Mouse (Mus musculus) intestine, postnatal 0 days (tissue): Measurements from ENCODE around the gene Cenpa. TPM values are rescaled to one million over a fixed set of nuclear protein-coding genes. Genes with fewer than 3 reads are reported as not detected.

Experiments
- ATAC-seq: fragments of 200-750 bp; cut with Nextera tagmentation; 2 replicates; pipeline ENCODE4 v1.8.0; 2017; ENCODE audit warnings: mild to moderate bottlenecking, moderate TSS enrichment, moderate library complexity
- H3K27ac ChIP-seq: fragments of 300-500 bp; sonication (generic); 2 replicates; pipeline ENCODE4 v1.5.1; 2014; ENCODE audit warnings: mild to moderate bottlenecking, low read depth, low read length, moderate library complexity
- H3K27me3 ChIP-seq: fragments of 300-500 bp; sonication (generic); replicated peaks from 2 replicates; pipeline ENCODE4 v1.6.1; 2014; ENCODE audit warnings: low read length, mixed read lengths; ENCODE audit not compliant: control insufficient read depth, insufficient read depth
- H3K36me3 ChIP-seq: fragments of 300-500 bp; sonication (generic); 2 replicates; pipeline ENCODE4 v1.6.1; 2014; ENCODE audit warnings: mild to moderate bottlenecking, moderate library complexity; ENCODE audit not compliant: control insufficient read depth, insufficient read depth
- H3K4me1 ChIP-seq: fragments of 300-500 bp; sonication (generic); replicated peaks from 2 replicates; pipeline ENCODE4 v1.6.1; 2014; ENCODE audit warnings: antibody characterized with exemption, low read length, mixed read lengths; ENCODE audit not compliant: control insufficient read depth, insufficient read depth
- H3K4me2 ChIP-seq: fragments of 300-500 bp; sonication (generic); replicated peaks from 2 replicates; pipeline ENCODE4 v1.6.1; 2014; ENCODE audit warnings: low read depth, mild to moderate bottlenecking, moderate library complexity
- H3K4me3 ChIP-seq: fragments of 300-500 bp; sonication (generic); 2 replicates; pipeline ENCODE4 v1.5.1; 2014; ENCODE audit warnings: low read depth, low read length
- H3K9ac ChIP-seq: fragments of 300-500 bp; sonication (generic); 2 replicates; pipeline ENCODE4 v1.6.1; 2014; ENCODE audit warnings: mild to moderate bottlenecking, low read depth, low read length
- H3K9me3 ChIP-seq: fragments of 300-500 bp; sonication (generic); 2 replicates; pipeline ENCODE4 v1.6.1; 2016; ENCODE audit warnings: mixed run types; ENCODE audit not compliant: control insufficient read depth
- CTCF ChIP-seq: sonication (generic); IDR thresholded peaks from 2 replicates; pipeline ENCODE4 v1.5.1; 2016; ENCODE audit warnings: low read depth, mild to moderate bottlenecking, control low read depth, antibody characterized with exemption, moderate library complexity
- WGBS: fragments of 180-500 bp; shearing (Covaris S2); extraction: QIAGEN DNeasy Blood & Tissue Kit; methylation state at CpG from one replicate; pipeline ENCODE4 v1.1.7; 2014; 5-methylcytosine and 5-hydroxymethylcytosine counted together
- polyA plus RNA-seq: library from polyadenylated mRNA; unstranded; fragments of >200 nt; fragmentation: Nextera tagmentation; extraction: Ambion mirVana; gene quantifications from 2 replicates; pipeline ENCODE4 v1.2.1, GENCODE M21; 2015

Gene Cenpa
- polyA plus RNA-seq, 1 experiment from 2014 or later: 79.2 TPM

GRCm38 (mm10) chr5:30649558-30649957 is 17.0 kb upstream of the Cenpa start:
- TF ChIP-seq CTCF: no peak
- WGBS: 23% methylated on average over 4 of the region's 4 CpGs

GRCm38 (mm10) chr5:30650756-30651155 is 15.8 kb upstream of the Cenpa start:
- peaks cover 11% of the 10 kb centered on the region; the same call in 1 of the 2 replicates for H3K4me1 ChIP-seq
- no peak overlapping the region for H3K4me2 ChIP-seq
- no peak for TF ChIP-seq CTCF
- no peak for ATAC-seq
- WGBS: 71% methylated on average over 3 of the region's 3 CpGs
- no peaks in the 10 kb centered on the region for H3K9me3 ChIP-seq
- H3K27ac ChIP-seq: no peak overlapping the region
- H3K36me3 ChIP-seq: peaks cover 20% of the 10 kb centered on the region
- no peak overlapping the region for H3K4me3 ChIP-seq
- no peak overlapping the region for H3K9ac ChIP-seq
- H3K27me3 ChIP-seq: no peaks in the 10 kb centered on the region

More at GRCm38 (mm10) chr5:30649558-30649957, 17.0 kb upstream of the Cenpa start:
- Histone ChIP-seq H3K27me3 (no peaks in the 10 kb centered on the region), H3K4me1 (peaks cover 11% of the 10 kb centered on the region; the same call in 1 of the 2 replicates), H3K9ac (no peak overlapping the region), H3K9me3 (no peaks in the 10 kb centered on the region), H3K36me3 (peaks cover 10% of the 10 kb centered on the region), H3K27ac (peak overlapping the region; percentile 28; the same call in 1 of the 2 replicates), H3K4me2 (peak overlapping the region; percentile 81), H3K4me3 (peak overlapping the region; percentile 3; the same call in 1 of the 2 replicates)
- peak; percentile 58 for ATAC-seq

- TF ChIP-seq CTCF: no peak
- Histone ChIP-seq H3K4me1 (peaks cover 11% of the 10 kb centered on the region; the same call in 1 of the 2 replicates), H3K9ac (no peak overlapping the region), H3K36me3 (peaks cover 28% of the 10 kb centered on the region), H3K4me3 (no peak overlapping the region), H3K9me3 (no peaks in the 10 kb centered on the region), H3K27ac (no peak overlapping the region), H3K27me3 (no peaks in the 10 kb centered on the region), H3K4me2 (no peak overlapping the region)
- ATAC-seq: no peak
- WGBS: 91% methylated on average over 3 of the region's 3 CpGs
Measured at GRCm38 (mm10) chr5:30651554-30651953, 15.0 kb upstream of the Cenpa start.

- 71% methylated on average over 6 of the region's 6 CpGs for WGBS
- H3K4me3 ChIP-seq: no peak overlapping the region
- TF ChIP-seq CTCF: no peak
- H3K27me3 ChIP-seq: no peaks in the 10 kb centered on the region
- H3K9ac ChIP-seq: no peak overlapping the region
- H3K4me1 ChIP-seq: peaks cover 11% of the 10 kb centered on the region; the same call in 1 of the 2 replicates
- H3K27ac ChIP-seq: no peak overlapping the region
- no peak overlapping the region for H3K4me2 ChIP-seq
- ATAC-seq: no peak
- no peaks in the 10 kb centered on the region for H3K9me3 ChIP-seq
- peaks cover 45% of the 10 kb centered on the region for H3K36me3 ChIP-seq
Measured at GRCm38 (mm10) chr5:30653246-30653645, 13.3 kb upstream of the Cenpa start.

- Histone ChIP-seq H3K4me1 (peaks cover 2% of the 10 kb centered on the region; the same call in 1 of the 2 replicates), H3K9ac (no peak overlapping the region), H3K27me3 (no peaks in the 10 kb centered on the region), H3K4me3 (no peak overlapping the region), H3K36me3 (peaks cover 47% of the 10 kb centered on the region), H3K4me2 (no peak overlapping the region), H3K27ac (no peak overlapping the region), H3K9me3 (no peaks in the 10 kb centered on the region)
- WGBS: 87% methylated on average over 8 of the region's 8 CpGs
- TF ChIP-seq CTCF: no peak
- no peak for ATAC-seq
Measured at GRCm38 (mm10) chr5:30655042-30655441, 11.5 kb upstream of the Cenpa start.

GRCm38 (mm10) chr5:30655526-30656195 is 10.9 kb upstream of the Cenpa start:
- Histone ChIP-seq H3K4me2 (no peak overlapping the region), H3K36me3 (peaks cover 47% of the 10 kb centered on the region), H3K4me3 (no peak overlapping the region), H3K27me3 (no peaks in the 10 kb centered on the region), H3K27ac (no peak overlapping the region), H3K9ac (no peak overlapping the region), H3K9me3 (no peaks in the 10 kb centered on the region), H3K4me1 (no peaks in the 10 kb centered on the region)
- ATAC-seq: no peak
- no peak for TF ChIP-seq CTCF
- WGBS: 87% methylated on average over 6 of the region's 6 CpGs
